Mouse (Mus musculus) testis, adult 2 months (tissue): ENCODE measurements around the gene Sytl1.

Experiments used
- CTCF ChIP-seq: fragments of 200-500 bp; IDR thresholded peaks from 2 replicates; pipeline ENCODE4 v1.5.1; 2012; ENCODE audit warnings: low read depth, mild to moderate bottlenecking, inconsistent platforms, low read length, moderate library complexity; ENCODE audit not compliant: control insufficient read depth, insufficient read depth, insufficient replicate concordance
- POLR2A ChIP-seq: fragments of 200-500 bp; IDR thresholded peaks from 2 replicates; pipeline ENCODE4 v1.6.1; 2012; ENCODE audit warnings: low read depth, mild to moderate bottlenecking, inconsistent platforms, low read length, moderate library complexity; ENCODE audit not compliant: control insufficient read depth

- no peak for TF ChIP-seq POLR2A
- TF ChIP-seq CTCF, result no peak
These were observed 29.5 kb upstream of the Sytl1 start for GRCm38 (mm10) chr4:133292405-133292804.
